Mouse (Mus musculus): Measurements from ENCODE around the gene Zswim4.
A peak's percentile ranks its signal among the peaks of the same experiment; 100 is the strongest.
"Not testable (repeated sequence)": the region's sequence is repeated elsewhere in the genome, so short reads cannot be mapped to it uniquely, and the experiment has no call there.

Gene Zswim4

DNA sequence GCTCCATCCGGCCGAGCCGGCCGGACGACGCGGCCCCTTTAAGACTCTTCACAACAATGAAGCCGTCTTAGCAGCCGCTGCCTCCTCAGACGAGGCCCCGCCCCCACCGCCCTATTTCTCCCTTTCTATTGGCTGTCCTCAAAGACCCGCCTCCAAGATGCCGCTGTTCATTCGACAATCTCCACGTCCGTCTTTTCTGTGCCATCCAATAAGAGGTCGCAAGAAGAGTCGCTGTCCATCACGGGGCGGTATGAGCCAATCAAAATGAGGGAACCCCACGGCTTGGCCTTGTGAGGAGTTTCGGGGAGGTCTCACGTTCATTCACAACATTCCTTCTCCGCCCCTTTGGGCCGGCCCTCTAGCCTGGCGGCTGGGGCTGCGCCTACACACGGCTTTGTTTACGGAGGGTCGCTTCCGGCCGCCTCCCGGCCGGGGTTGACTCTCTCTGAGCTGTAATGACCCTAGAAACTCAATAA lies at the start of gene Zswim4:
TSS of gene Zswim4 (minus strand) at position 58 of the 476 bp plus-strand sequence.
- DNase-seq (ENCODE audit: low spot score in 2 of 2) = peak; percentile 97 to 98

DNA sequence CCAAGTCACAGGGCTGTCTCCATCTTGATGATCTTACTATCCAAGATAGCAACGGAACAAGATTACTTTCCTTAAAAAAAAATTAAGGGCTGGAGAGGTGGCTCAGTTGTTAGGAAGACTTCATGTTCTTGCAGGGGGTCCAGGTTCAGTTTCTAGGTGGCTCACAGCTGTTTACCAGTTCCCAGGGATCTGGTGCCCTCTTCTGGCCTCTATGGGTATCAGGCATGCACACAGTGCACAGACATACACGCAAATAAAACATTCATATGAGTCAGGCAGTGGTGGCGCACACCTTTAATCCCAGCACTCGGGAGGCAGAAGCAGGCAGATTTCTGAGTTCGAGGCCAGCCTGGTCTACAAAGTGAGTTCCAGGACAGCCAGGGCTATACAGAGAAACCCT lies 48.8 kb upstream of the Zswim4 start:
- not testable (repeated sequence) for DNase-seq (ENCODE audit: low spot score in 2 of 2)

DNA sequence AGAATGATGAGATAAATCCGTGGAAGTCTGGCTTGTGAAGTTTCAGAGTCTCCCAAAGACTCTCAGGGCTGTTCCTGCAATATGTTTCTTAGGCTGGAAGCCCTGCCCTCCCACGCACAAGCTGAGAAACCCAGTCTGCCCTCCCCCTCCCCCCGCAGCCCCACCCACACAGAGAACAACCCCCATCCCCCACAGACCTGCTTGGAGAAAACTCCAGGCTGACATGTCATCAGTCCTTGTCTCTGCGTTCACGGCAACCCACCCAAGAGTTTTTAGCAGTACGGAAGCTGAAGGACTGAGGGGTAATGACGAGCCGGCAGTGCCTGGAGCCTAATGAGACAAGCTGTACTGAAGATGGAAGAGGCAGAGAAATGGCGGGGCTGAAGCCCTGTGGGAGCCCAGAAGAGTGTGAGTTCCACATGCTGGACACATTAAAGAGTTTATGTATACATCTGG lies 47.8 kb upstream of the Zswim4 start:
- DNase-seq (ENCODE audit: low spot score in 2 of 2) = no peak

DNA sequence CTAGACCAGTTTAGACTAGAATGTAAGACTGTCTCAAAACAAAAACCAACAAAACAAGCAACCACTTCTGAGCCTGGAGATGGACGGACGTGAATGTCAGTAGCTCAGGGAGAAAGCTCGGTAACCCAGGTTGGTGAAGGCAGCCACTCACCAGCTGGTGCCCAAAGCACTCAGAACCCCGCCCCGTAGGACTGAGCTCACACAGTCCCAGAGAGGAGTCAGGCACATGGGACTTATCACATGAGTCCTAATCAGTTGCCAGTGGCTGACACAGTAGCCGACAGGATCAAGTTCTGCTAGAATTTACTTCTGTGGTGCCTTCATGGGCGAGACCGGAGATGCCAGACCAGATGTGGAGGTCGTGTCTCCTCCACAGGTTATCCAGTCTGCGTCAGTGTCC lies 43.9 kb upstream of the Zswim4 start:
- no peak for DNase-seq (ENCODE audit: low spot score in 2 of 2)

DNA sequence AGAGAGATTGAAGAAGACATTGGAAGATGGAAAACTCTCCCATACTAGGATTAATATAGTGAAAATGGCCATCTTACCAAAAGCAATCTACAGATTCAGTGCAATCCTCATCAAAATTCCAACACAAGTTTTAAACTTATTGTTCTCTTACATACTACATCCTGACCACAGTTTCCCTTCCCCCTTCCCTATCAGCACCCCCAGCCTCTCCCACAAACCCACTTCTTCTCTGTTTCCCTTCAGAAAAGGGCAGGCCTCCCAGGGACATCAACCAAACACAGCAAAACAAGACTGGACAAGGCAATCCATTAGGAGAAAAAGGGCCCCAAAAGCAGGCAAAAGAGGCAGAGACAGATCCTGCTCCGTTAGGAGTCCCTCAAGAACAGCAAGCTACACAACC lies 39.6 kb upstream of the Zswim4 start:
- no peak for DNase-seq (ENCODE audit: low spot score in 2 of 2)

DNA sequence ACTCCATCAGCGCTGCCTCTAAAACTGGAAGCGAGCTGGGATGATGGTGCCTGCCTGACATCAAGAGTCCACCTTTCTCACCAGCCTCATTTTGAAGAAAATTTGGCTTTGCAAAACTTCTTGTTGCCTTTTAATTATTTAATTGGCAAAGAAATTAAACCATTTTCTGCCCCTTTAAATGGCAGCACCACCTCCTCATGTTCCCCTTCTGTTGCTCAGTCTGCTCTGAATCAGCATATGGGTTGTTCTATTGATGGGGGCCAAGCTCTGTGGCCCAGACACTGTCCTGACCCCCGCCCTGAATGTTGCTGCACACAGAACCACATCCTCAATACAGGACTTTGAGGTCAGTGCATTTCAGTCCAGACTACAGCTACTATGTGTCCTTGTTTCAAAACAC lies 37.1 kb upstream of the Zswim4 start:
- no peak for DNase-seq (ENCODE audit: low spot score in 2 of 2)

DNA sequence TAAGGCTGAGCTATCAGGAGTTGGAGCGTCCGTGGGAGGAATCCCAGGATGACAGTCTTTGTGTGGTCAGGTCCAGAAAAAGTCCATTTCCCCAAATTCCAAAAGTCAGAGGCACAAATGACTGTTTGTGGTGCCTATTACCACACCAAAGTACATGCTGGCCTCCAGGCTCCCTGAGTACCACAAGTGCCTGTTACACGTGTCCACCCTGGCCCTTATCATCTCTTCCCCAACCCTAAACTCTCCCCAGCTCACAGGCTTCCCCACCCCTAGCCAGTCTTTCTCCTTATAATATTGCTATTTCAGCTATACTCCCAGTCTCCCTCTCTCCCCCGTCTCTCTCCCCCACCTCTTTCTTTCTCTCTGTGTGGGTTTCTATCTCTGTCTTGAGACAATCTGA lies 35.4 kb upstream of the Zswim4 start:
- no peak for DNase-seq (ENCODE audit: low spot score in 2 of 2)

DNA sequence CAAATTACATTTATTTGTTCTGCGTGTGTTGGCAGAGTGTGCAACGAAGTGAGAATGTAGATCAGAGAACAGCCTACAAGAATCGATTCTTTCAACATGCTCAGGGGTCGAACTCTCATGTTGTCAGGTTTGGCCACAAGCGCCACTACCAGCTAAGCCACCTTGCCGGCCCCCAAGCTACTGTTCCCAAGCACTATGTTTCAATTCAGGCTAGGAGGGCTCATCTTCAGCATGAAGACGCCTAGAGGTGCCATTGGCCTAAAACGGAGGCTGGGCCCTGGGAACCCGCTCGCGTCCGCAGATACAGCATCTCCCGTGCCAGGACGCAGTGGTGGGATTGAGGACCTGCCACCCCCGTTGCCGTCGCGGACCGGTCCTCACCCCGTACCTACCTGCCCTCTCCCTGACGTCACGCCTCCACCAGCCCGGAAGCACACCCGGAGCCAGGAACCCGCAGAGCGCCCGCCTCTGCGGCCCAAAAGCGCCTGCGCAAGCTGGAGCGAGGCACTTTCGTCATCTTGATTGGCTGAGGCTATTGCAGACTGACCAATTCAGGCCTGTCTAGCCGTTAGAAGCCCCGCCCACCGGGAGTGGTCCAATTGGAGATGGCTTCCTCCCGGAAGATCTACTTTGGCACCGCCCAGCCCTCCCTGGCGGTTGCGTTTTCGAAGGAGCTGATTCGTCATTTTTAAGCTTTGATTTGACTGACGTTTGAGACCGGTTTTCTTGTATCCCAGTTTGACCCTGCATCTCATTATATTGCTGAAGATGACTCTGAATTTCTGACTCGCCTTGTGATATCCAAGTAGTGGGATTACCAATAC lies 33.3 kb upstream of the Zswim4 start, which contains the start of gene Ccdc130:
TSS of gene Ccdc130 (minus strand) at position 431 of the 824 bp plus-strand sequence.
- peak; percentile 99 to 100 for DNase-seq (ENCODE audit: low spot score in 2 of 2)

DNA sequence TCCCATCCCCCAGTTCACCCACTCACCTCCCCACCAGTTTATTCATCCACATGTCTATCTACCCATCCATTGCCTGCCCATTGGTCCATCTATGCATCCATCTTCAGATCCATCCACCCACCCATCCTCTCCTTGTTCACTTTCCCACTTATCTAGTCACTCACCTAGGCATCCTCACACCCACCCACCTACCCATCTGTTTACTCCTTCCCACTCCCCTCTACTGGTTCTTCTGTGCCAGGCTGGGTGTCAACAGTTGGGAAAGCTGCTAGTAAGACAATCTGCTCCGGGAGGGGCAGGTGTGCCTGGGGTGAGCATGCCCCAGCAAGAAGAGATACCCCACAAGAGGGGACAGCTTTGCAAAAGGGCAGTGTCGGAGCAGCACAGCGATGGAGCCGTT lies 24.2 kb upstream of the Zswim4 start:
- DNase-seq (ENCODE audit: low spot score in 2 of 2) = no peak

DNA sequence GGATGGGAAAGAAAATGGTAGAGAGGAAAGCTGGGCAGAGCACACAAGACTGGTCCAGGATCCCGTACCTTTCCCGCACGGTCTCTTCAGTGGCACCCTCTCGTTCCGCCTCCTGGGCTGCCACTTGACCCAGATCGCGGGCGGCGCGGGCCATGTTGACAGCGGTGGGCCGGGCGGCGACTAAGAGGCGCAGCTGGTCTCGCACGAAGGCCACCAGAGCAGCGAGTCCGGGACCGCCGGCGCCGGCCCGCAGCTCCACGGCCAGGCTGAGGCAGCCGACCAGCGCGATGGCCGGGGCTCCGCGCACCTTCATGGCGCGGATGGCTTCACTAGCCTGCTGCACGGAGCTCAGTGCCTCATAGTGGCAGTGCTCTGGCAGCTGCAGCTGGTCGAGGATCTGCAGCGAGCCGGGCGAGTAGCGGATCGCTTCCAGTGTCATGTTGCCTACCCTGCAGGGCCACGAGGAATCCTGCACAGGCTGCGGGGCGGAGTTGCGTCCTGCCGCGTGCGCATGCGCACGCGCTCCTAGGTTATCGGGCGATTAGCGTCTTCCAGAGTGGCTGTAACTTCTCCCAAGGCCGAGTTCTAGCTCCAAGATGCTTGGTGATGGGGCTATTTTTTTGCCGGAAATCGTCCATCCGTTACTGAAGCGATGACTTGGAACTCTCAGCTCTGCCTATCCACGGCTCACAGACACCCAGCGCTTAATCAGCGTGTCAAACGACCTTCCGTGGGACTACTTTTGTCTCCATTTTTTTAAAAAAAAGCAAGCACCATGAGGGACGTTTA lies 20.2 kb upstream of the Zswim4 start, which contains the start of gene Mri1:
TSS of gene Mri1 (minus strand) at position 505 of the 789 bp plus-strand sequence.
- DNase-seq (ENCODE audit: low spot score in 2 of 2) = peak; percentile 78 to 83

DNA sequence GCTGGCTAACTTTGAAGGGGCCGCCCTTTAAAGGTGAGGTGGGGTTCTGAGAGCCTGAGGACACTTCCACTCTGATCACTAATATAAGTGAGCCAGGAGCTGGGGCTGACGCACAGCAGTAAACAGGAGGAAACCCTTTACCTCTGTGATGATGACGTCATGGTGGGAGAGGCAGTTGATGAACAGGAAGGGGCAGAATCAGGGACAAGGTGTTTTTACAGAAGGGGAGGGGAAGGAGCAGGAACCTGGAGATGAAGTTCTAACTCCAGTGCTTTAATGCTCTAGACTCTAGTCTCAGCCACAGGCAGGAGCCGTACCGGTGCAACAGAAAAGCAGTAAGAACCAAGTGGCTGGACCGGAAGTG lies 19.6 kb upstream of the Zswim4 start:
- no peak for DNase-seq (ENCODE audit: low spot score in 2 of 2)

DNA sequence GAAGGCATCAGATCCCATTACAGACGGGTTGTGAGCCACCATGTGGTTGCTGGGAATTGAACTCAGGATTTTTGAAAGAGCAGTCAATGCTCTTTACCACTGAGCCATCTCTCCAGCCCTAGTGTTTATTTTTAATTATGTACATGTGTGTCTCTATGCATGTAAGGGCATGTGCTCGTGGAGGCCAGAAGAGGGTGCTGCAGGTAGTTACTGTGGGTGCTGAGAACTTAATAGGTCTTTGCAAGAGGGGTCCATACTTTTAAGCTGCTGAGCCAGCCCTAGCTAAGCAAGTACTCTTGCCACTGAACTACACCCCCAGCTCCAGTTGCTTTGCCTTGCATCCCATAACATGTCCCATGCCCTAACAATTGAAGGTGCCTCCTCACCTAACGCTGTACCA lies 19.0 kb upstream of the Zswim4 start:
- no peak for DNase-seq (ENCODE audit: low spot score in 2 of 2)

DNA sequence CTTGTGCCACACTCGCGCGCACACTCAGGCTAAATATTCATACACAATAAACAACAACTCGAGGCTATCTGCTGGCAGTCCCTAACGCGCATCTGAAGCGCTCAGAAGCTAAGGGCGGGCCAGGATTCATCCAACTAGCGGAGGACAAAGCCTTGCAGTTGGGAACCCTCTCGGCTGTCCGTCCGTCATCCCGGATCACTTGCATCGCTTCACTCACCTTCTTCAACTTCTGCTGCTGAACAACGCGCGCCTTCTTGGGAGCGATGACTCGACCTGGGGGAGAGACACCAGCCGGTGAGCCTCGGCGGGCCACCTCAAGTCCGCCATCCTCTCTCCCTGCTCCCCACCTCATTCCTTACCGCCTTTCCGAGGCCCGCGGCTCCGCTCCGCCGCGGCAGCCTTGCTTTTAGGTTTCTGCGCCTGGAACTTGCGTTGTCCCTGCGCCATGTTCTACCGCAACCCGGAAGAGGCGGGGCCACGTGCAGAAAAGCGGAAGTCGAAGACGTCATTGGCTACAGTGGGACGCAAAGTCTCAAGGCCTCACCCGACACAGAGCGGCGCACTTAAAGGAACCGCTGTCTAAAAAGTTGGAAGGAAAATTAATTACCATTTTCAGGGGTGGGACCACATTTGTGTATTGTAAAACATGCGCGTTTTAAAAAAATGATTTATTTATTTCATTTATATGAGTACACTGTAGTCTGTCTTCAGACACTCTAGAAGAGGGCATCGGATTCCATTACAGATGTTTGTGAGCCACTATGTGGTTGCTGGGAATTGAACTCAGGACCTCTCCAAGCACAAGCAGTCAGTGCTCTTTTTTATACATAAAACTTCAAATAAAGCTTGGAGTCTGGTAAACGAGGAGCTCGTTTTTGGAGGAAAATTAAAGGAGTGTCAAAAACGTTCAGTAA lies 12.7 kb upstream of the Zswim4 start, which contains the start of gene D8Ertd738e:
TSS of gene D8Ertd738e (minus strand) at position 463 of the 914 bp plus-strand sequence.
- peak; percentile 77 to 84 for DNase-seq (ENCODE audit: low spot score in 2 of 2)

DNA sequence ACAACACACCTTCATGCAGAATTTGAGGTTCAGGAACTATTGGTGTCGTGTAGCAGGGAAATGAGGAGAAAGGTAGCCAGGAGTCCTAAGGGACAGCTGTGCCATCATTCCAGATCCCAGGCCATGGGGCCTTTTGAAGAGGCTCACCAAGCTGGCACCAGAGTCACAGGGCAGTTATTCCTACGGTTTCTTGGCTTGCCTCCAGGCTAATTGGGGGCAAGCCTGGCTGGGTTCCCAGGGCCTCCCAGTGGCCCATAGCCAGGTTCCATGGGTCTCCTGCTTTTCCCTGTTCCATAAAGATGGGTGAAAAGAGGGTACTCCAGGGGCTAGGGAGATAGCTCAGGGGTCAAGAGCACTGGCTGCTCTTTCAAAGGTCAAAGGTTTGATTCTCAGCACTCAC lies 5.0 kb upstream of the Zswim4 start:
- DNase-seq (ENCODE audit: low spot score in 2 of 2) = no peak

DNA sequence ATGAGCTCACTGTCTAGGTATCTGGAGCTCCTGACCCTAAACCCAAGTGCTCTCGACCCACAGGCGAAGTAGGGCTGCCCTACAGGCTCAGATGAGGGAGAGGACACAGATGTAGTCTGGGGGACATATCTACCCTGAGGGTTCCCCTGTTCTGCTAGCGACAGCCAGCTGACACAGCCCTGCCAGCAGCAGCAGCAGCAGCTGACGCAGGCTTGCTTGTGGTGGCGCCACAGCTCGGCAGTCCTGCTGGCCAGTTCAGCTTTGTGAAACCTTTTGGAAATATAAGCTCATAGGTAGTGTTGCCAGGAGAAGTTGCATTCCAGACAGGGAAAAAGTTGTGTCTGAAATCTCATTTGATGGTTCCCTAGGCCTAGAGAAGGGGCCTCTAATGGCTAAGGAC lies 4.3 kb upstream of the Zswim4 start:
- no peak for DNase-seq (ENCODE audit: low spot score in 2 of 2)

DNA sequence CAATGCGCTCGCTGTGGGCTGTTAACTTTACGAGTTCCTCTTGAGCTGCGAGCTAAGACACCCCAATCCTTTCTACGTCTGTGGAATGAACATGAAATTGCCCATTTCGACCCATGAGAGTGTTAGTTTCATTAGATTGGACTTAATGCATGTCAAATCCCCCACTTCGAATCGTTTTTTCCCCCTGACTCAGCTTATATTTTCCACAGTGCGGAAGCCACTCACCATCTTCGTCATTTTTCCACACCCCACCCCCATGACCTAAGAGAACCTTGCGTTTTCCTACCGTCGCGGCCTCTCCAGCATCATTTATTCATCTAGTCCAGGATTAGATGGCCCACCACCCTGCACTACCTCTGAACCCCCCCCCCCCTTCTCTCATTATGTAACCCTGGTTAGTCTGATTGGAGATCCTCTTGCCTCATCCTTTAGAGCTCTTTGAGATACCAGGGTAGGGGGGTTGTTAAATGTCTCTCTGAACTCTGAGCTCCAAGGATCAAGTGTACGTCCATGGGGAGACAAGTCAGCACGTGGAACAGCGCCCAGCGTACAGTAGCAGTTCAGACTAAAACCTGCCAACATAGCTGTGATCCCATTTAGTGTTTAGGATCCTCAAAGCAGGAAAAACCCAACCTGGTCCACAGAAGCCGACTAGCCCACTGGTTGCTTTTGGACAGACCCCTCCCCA lies 831 bp upstream of the Zswim4 start:
- no peak for DNase-seq (ENCODE audit: low spot score in 2 of 2)

DNA sequence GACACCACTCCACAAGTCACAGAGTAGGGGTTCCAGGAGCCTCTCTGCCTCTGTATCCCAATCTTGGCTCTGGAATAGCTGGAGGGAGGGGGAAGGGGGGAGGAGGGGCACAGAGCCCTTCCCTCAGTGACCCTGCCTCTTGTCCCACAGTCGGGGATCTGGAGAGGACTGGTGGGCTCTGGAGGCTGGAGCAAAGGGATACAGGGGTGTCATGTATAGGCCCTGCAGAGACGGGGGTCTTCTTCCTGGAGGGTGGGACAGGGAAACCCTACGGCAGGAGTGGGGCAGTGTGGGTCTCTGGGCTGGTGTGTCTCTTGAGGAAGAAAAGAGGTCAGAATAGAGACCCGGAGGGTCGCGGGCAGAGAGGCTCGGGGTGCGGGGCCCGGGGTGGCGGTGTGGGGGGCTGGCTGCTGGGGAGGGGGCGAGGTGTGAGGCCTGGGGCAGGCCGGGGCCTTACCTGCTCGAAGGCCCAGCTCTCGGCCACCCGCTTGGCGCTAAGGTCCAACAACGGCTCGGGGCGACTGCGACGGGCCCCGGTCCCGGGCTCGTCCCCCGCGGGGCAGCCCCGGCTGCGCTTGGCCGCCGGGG lies 351 bp downstream of the Zswim4 start:
- DNase-seq (ENCODE audit: low spot score in 2 of 2) = no peak

DNA sequence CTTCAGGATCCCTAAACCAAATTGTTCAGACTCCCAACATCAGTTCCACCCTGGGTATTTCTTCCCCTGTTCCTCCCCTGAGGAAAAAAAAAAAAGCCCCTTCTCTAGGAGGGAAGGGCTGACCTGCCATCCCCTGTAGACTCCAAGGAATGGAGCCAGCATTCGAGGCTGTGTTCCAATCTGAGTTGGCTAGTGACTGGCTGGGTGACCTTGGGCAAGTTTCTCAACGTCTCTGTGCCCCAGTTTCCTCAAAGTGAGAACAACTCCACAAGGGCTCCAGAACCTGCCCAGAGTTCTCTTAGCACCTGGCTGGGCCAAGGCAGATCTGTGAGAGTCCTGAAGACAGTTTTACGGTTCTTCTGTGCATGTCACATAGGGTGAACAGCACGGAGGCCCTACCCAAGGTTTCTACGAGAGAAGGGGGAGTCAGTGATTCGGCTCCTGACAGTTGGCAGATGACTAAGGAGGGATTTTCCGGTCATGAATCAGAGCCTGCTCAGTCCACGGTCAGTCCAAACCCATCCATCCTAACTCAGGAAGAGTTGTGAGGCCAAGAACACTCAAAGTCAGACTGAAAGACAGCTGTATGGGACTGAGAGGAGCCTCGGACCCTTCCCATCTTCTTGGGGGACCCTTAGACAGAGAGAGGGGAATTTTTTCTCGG lies 977 bp downstream of the Zswim4 start:
- DNase-seq (ENCODE audit: low spot score in 2 of 2) = no peak

DNA sequence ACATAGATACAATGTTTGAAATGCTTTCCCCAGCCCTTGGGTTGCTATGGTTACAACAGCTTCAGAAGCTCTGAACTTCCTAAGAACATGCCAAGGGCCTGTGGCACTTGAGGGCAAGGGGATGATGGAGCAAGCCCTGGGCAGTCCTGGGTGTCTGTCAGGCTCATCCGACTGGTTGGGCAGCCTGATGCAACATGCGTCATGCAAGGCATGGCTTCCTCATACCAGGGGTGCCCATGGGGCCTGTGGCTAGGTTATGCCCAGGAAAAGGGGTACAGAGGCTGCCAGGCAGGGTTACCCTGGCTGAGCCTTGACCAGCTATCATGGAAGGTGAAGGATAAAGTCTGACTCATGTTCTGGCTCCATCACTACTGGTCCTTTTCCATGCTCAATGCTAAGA lies 3.8 kb downstream of the Zswim4 start:
- no peak for DNase-seq (ENCODE audit: low spot score in 2 of 2)

DNA sequence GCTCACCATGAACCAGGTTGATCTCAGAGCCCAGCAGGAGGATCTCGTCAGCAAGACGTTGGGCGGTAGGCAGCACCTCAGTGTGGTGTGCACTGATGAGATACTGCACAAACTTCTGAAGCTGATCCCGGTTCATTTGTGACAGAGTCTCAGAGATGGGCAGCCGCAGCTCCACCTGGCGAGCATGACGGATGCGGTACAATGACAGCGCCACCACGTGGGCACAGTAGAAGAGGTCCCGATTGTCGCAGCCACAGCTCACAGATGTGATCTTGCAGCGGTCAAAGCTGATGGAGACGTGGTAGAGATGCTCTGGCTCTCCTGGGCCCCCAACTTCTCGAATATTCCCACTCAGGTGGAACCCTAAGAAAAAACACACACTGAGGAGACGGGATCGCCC lies 6.1 kb downstream of the Zswim4 start:
- DNase-seq (ENCODE audit: low spot score in 2 of 2) = no peak

Data from urinary bladder, postnatal 4 days (tissue).